Mouse (Mus musculus) erythroblast, embryonic 14.5 days (primary cell): Measurements from ENCODE around the gene Lrmda. TPM values are rescaled to one million over a fixed set of nuclear protein-coding genes. Genes with fewer than 3 reads are reported as not detected.

ENCODE experiments used
- H3K27me3 ChIP-seq: 2 replicates; pipeline ENCODE4 v1.6.1; 2012; ENCODE audit warnings: inconsistent platforms; ENCODE audit not compliant: control insufficient read depth
- H3K36me3 ChIP-seq: 2 replicates; pipeline ENCODE4 v1.6.1; 2012; ENCODE audit warnings: mild to moderate bottlenecking, inconsistent platforms; ENCODE audit not compliant: control insufficient read depth
- H3K4me1 ChIP-seq: 2 replicates; pipeline ENCODE4 v1.6.1; 2012; ENCODE audit warnings: inconsistent platforms; ENCODE audit not compliant: control insufficient read depth
- H3K4me3 ChIP-seq: replicated peaks from 2 replicates; pipeline ENCODE3; 2012; ENCODE audit warnings: moderate library complexity, mild to moderate bottlenecking, inconsistent platforms
- H3K9me3 ChIP-seq: 2 replicates; pipeline ENCODE4 v1.6.1; 2012; ENCODE audit warnings: low read length, inconsistent platforms, mixed read lengths; ENCODE audit not compliant: control insufficient read depth
- GATA1 ChIP-seq: IDR thresholded peaks from 2 replicates; pipeline ENCODE4 v1.6.1; 2012; ENCODE audit warnings: low read length, inconsistent platforms, mixed read lengths
- TAL1 ChIP-seq: IDR thresholded peaks from 3 replicates; pipeline ENCODE4 v1.6.1; 2012; ENCODE audit warnings: low read length, inconsistent platforms, mixed read lengths
- polyA plus RNA-seq: library from polyadenylated mRNA; stranded (reverse); fragments of >175 nt; gene quantifications from 2 replicates; pipeline ENCODE4 v1.2.3, GENCODE M21; 2012

Lrmda gene
- polyA plus RNA-seq, 1 experiment = not detected

DNA sequence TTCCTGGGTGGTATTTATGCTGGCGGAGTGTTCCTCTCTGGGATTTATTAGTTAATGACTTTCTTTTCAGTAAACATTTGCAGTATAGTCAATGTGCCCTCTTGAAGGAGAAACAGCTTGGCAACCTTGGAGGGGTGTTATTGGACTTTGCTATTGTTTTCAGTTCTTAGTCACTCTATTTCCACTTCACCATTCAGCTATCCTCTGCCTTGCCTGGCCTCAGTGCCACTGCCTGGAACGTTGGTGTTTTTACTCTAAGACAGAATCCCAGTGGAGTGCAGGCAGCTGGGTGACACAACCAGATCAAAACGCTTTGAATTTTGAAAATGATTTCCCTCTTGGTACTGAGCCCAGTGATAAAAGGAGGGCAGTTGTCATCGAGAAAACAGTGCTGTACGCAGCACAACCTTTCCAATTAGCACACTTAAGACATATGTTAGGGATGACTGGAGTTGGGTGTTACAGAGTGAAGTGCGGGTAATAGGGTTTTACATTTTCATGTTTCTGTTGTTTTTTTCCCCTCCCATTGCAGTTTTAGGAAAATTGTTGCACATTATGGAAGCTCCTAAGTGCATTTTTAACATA, 345.4 kb downstream of the Lrmda start:
- Histone ChIP-seq H3K4me1 (no peaks in the 10 kb centered on the region), H3K36me3 (no peaks in the 10 kb centered on the region), H3K9me3 (no peaks in the 10 kb centered on the region), H3K4me3 (no peak overlapping the region), H3K27me3 (no peaks in the 10 kb centered on the region)
- TF ChIP-seq GATA1 (no peak), TAL1 (no peak)

DNA sequence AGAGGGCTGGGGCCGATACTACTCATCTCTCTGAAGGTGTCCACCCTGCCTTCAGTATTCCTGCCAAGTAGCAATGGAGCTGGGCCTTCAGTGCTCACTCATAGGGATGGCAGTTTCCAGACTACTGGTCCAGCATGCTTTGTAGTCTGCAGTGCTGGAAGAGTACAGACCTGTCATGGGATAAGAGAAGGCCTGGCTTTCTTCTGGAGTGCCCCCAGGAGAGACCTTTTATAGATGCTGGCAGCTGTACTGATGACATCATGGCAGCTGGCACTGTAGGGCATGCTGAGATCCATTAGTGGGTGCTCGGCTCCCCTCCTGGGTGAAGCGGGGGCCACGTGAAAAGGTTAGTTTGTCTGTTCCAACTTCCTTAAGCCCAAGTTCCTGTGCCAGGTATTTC, 348.1 kb downstream of the Lrmda start:
- no peak overlapping the region for H3K4me3 ChIP-seq
- no peaks in the 10 kb centered on the region for H3K27me3 ChIP-seq
- no peaks in the 10 kb centered on the region for H3K9me3 ChIP-seq
- TF ChIP-seq GATA1 (no peak), TAL1 (no peak)
- H3K4me1 ChIP-seq = no peaks in the 10 kb centered on the region
- H3K36me3 ChIP-seq = no peaks in the 10 kb centered on the region

DNA sequence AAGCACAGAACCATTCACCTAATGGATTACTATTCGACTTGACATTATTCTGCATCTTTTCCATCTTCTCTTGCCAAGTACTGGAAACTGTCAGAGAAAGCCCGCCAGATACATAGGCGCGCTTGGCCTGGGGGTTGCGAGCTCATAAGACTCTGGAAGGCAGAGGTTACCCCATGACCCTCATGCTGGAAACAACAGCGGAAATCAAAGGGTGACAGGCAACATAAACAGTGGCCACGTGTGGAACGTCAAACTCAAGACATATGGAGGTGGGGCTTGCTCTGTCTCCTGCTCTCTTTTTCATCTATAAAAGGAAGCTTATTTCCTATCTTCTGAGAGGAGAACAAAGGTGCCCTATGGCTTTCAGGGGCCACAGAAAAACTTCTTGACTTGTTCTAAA, 351.6 kb downstream of the Lrmda start:
- H3K4me1 ChIP-seq = no peaks in the 10 kb centered on the region
- H3K36me3 ChIP-seq = no peaks in the 10 kb centered on the region
- no peak overlapping the region for H3K4me3 ChIP-seq
- no peaks in the 10 kb centered on the region for H3K9me3 ChIP-seq
- H3K27me3 ChIP-seq = no peaks in the 10 kb centered on the region
- TF ChIP-seq GATA1 (no peak), TAL1 (no peak)

DNA sequence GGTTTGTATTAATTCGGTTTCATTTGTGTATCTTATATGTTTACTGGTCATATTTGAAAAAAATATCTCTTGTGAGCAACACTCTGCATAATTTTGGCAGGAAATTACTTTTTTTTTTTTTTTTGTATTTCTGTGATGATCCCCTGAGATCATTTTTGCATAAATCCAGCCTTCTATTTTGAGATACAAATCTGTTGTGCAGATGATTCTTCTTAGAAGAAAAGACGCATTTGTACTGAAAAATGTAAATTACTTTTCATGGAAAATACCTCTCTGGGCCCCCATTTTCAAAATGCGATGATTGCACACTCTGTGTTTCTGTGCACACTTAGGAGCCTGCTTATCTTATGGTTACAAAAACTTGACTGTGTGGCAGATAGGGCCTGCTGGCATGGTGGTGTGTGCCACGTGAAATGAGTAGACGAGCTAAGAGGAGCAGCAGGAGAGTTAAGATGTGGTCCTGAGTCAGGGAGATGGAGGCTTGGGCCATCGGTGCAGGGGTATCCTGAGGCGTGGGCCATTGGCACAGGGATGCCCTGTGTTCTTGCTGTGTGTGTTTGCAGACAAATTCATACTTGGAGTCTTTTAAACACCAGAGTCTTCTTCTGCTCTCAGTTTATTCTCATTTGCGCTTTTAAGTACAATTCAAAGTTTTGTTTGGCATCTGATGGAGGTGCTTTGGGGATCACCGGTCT, 353.3 kb downstream of the Lrmda start:
- TF ChIP-seq TAL1 = no peak
- no peak for TF ChIP-seq GATA1
- H3K36me3 ChIP-seq = no peaks in the 10 kb centered on the region
- H3K9me3 ChIP-seq = no peaks in the 10 kb centered on the region
- H3K4me3 ChIP-seq = no peak overlapping the region
- no peaks in the 10 kb centered on the region for H3K4me1 ChIP-seq
- H3K27me3 ChIP-seq = no peaks in the 10 kb centered on the region

DNA sequence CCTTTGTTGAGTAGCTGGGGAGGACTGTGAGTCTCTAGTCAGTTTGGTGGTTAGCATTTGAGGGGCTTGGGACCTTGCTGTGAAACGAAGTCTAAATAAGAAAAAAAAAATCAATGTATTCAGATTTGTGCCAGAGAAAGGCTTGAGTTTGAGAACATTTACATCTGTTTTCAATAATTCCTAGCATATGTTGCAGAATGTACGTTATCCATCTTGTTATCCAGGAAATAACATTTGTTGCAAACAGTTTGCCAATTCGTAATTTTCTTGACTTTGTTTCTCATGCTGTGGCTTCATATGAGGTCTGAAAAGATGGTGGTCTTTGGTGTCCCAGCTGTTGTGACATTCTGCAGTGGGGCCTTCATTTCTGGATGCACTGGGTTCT, 353.8 kb downstream of the Lrmda start:
- Histone ChIP-seq H3K9me3 (no peaks in the 10 kb centered on the region), H3K27me3 (no peaks in the 10 kb centered on the region), H3K4me3 (no peak overlapping the region), H3K36me3 (no peaks in the 10 kb centered on the region), H3K4me1 (no peaks in the 10 kb centered on the region)
- TF ChIP-seq TAL1 (no peak), GATA1 (no peak)

DNA sequence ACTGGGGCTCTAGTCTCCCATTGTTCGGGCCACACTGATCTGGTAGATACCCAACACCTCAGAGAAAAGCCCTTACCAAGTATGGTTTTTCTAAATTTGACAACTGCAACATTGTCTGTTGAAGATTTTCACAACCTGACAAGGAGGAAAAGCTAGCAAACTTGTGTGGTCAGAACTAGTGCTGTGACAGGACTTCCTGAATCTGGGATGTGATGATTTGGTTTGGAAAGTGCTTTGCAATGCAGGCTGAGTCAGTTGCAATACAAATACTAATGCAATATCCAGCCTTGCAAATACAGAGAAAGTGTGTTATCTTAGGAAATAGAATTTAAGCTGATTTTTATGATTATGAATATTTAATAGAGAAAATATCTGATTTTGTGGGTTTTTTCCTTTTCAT, 357.6 kb downstream of the Lrmda start:
- H3K27me3 ChIP-seq = no peaks in the 10 kb centered on the region
- H3K4me3 ChIP-seq = no peak overlapping the region
- no peaks in the 10 kb centered on the region for H3K4me1 ChIP-seq
- H3K36me3 ChIP-seq = no peaks in the 10 kb centered on the region
- no peaks in the 10 kb centered on the region for H3K9me3 ChIP-seq
- no peak for TF ChIP-seq TAL1

DNA sequence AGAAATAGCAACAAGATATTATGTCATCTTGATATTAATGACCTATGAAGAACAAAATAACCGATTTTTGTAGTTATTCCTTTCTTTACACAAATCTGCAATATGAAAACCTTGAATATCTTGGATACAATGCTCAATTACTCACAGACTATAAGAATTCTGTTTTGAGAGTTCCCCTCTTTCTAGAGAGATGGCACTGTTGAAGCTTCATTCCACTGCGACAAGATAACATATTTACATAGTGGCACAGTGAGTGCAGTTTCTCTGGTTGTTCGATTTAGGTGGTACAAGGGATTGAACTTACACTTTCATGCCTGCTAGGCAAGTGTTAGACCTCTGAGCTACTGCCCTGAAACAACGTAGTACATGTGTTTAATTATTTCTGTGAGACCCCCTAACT, 362.6 kb downstream of the Lrmda start:
- H3K4me1 ChIP-seq = no peaks in the 10 kb centered on the region
- no peaks in the 10 kb centered on the region for H3K9me3 ChIP-seq
- no peaks in the 10 kb centered on the region for H3K27me3 ChIP-seq
- TF ChIP-seq TAL1 = no peak
- H3K4me3 ChIP-seq = no peak overlapping the region
- H3K36me3 ChIP-seq = no peaks in the 10 kb centered on the region

DNA sequence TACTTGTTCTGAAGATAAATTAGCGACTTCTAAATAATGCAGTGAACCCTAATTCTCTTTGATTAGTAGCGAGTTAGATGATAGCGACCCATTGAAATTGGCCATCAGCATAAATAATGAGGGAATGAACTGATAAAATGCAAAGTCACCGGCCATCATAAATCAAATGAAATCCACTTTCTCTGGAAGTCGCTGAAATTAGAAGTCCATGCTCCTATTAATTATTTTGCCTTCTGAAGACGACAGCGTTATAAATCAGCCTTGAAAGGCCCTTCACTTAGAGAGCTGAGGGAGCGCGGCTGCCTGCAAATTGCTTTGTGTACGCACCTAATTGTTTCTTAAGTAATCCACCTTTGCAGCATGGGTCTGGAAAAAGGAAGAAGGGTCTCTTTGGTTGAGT, 374.1 kb downstream of the Lrmda start:
- Histone ChIP-seq H3K27me3 (no peaks in the 10 kb centered on the region), H3K4me3 (no peak overlapping the region), H3K9me3 (no peaks in the 10 kb centered on the region), H3K4me1 (no peaks in the 10 kb centered on the region), H3K36me3 (no peaks in the 10 kb centered on the region)
- TF ChIP-seq GATA1 (no peak), TAL1 (no peak)

DNA sequence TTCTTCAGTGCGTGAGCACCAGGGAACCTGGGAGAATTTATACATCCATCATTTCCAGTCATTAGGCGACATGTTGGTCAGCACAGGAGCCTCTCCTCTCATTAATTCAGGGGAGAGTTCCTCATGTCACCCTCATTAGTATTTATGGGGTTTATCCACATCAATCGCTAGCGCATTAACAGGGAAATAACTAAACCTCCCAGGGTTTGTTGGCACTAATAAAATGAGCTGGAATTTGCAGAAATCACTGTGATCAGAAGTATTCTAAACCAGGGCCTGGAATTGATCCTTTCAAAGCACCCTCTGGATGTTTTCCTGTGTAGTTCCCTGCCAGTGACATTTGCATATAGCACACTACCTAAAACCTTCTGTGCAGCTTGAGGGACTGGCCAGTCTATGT, 382.9 kb downstream of the Lrmda start:
- Histone ChIP-seq H3K4me1 (no peaks in the 10 kb centered on the region), H3K4me3 (no peak overlapping the region), H3K9me3 (no peaks in the 10 kb centered on the region), H3K27me3 (no peaks in the 10 kb centered on the region), H3K36me3 (no peaks in the 10 kb centered on the region)
- no peak for TF ChIP-seq TAL1
- no peak for TF ChIP-seq GATA1

DNA sequence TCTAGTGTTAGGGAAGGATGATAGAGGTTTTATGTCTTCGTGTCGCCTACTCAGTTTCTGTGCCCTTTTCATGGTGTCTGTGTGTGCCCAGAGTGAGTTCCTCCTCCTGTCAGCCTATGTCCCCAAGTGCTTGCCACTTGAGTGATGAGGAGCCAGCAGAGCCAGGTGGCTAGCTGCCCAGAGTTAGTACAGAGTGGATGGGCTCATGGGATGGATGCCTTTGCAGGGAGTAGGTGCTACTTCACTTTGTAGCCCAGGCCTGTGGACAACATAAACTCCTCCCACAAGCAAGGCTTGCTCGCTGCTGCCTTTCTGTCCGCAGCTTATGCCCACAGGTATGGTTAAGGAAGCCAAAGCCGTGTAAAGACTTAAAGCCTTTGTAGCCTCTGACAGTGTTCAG, 387.1 kb downstream of the Lrmda start:
- Histone ChIP-seq H3K9me3 (no peaks in the 10 kb centered on the region), H3K36me3 (no peaks in the 10 kb centered on the region), H3K27me3 (no peaks in the 10 kb centered on the region), H3K4me3 (no peak overlapping the region), H3K4me1 (no peaks in the 10 kb centered on the region)
- TF ChIP-seq GATA1 (no peak), TAL1 (no peak)
